Mouse (Mus musculus) embryonic stem cell, embryonic (primary cell): ENCODE measurements around the gene Nr2e3.

Experiments
- CTCF ChIA-PET, 4 experiments: fragments of 300-600 bp in 2 of 4; fragments of 350-600 bp in 2 of 4; sonication (Branson Sonifier 250); formaldehyde crosslinking; loops; one replicate each; lab custom pipeline; 2022; ENCODE audit warnings: inconsistent platforms in 2 of 4; lab: Charles Lee
- POLR2A ChIA-PET, 4 experiments: fragments of 300-600 bp in 2 of 4; fragments of 350-600 bp in 2 of 4; sonication (Branson Sonifier 250); formaldehyde crosslinking; loops; one replicate each; lab custom pipeline; 2022; ENCODE audit warnings: antibody characterized with exemption in 4 of 4, inconsistent platforms in 1 of 4; lab: Charles Lee

Gene Nr2e3

GRCm38 (mm10) chr9:59940913-59941884 lies 19.3 kb downstream of the Nr2e3 start:
- ChIA-PET POLR2A (interaction anchor here in 3 of 4 experiments (0.6 to 3.7 kb wide), 17 partner anchors 11 to 554 kb away, joined by 3 to 20 read pairs (median 3); partner anchors contain the start of genes Myo9a (in 1 of the 3), Pkm (in 1 of the 3) and Senp8 (in 1 of the 3)), CTCF (interaction anchor here in 2 of 4 experiments (0.6 to 1.5 kb wide), 5 partner anchors 18 to 607 kb away, joined by 3 to 8 read pairs (median 4); no protein-coding TSS in a partner anchor)

- POLR2A ChIA-PET = interaction anchor here in 3 of 4 experiments (0.7 to 3.7 kb wide), 14 partner anchors 9 to 284 kb away, joined by 3 to 20 read pairs (median 5); partner anchors contain the start of genes Myo9a (in 1 of the 3), Pkm (in 1 of the 3) and Senp8 (in 1 of the 3)
- CTCF ChIA-PET = interaction anchor here in 1 of 4 experiments (1.0 kb wide), 1 partner anchor 20 kb away, joined by 4 read pairs; no protein-coding TSS in a partner anchor
Measured at GRCm38 (mm10) chr9:59939691-59940090, 20.8 kb downstream of the Nr2e3 start.

GRCm38 (mm10) chr9:59938529-59938928 lies 21.9 kb downstream of the Nr2e3 start:
- CTCF ChIA-PET = interaction anchor here in 2 of 4 experiments (0.6 to 1.4 kb wide), 3 partner anchors 21 to 71 kb away, joined by 4 to 11 read pairs (median 6); no protein-coding TSS in a partner anchor
- POLR2A ChIA-PET = interaction anchor here in 2 of 4 experiments (0.6 to 3.7 kb wide), 11 partner anchors 8 to 282 kb away, joined by 3 to 20 read pairs (median 4); partner anchors contain the start of genes Myo9a (in 1 of the 2), Pkm (in 1 of the 2) and Senp8 (in 1 of the 2)

- CTCF ChIA-PET = interaction anchor here in 2 of 4 experiments (0.7 to 1.3 kb wide), 2 partner anchors 20 to 34 kb away, joined by 3 to 4 read pairs; no protein-coding TSS in a partner anchor
- POLR2A ChIA-PET = interaction anchor here in 3 of 4 experiments (0.7 to 3.6 kb wide), 6 partner anchors 8 to 270 kb away, joined by 3 to 11 read pairs (median 4); no protein-coding TSS in a partner anchor
Measured at GRCm38 (mm10) chr9:59935866-59936265, 24.6 kb downstream of the Nr2e3 start.

- ChIA-PET CTCF (interaction anchor here in 3 of 4 experiments (0.7 to 1.2 kb wide), 5 partner anchors 29 to 1663 kb away, joined by 3 to 4 read pairs (median 4); no protein-coding TSS in a partner anchor), POLR2A (interaction anchor here in 2 of 4 experiments (0.5 to 3.0 kb wide), 22 partner anchors 8 to 274 kb away, joined by 3 to 20 read pairs (median 3); partner anchors contain the start of genes Pkm (in 1 of the 2) and Senp8 (in 1 of the 2))
Measured at GRCm38 (mm10) chr9:59930248-59930647, 30.2 kb downstream of the Nr2e3 start.

GRCm38 (mm10) chr9:59914761-59915160 lies 45.7 kb downstream of the Nr2e3 start:
- ChIA-PET CTCF (no interaction called here), POLR2A (interaction anchor here in 1 of 4 experiments (1.2 kb wide), 1 partner anchor 12 kb away, joined by 3 read pairs; no protein-coding TSS in a partner anchor)

GRCm38 (mm10) chr9:59903382-59903781 lies 57.1 kb downstream of the Nr2e3 start:
- ChIA-PET POLR2A (interaction anchor here in 1 of 4 experiments (1.4 kb wide), 1 partner anchor 155 kb away, joined by 5 read pairs; no protein-coding TSS in a partner anchor), CTCF (interaction anchor here in 1 of 4 experiments (1.6 kb wide), 1 partner anchor 66 kb away, joined by 6 read pairs; no protein-coding TSS in a partner anchor)
